Mouse (Mus musculus): ENCODE data around the gene Abcg1. TPM values are rescaled to one million over a fixed set of nuclear protein-coding genes. Genes with fewer than 3 reads are reported as not detected.
A peak's percentile ranks its signal among the peaks of the same experiment; 100 is the strongest.

Abcg1 gene
- polyA plus RNA-seq, 1 experiment from 2014 or later = 23.8 TPM

DNA sequence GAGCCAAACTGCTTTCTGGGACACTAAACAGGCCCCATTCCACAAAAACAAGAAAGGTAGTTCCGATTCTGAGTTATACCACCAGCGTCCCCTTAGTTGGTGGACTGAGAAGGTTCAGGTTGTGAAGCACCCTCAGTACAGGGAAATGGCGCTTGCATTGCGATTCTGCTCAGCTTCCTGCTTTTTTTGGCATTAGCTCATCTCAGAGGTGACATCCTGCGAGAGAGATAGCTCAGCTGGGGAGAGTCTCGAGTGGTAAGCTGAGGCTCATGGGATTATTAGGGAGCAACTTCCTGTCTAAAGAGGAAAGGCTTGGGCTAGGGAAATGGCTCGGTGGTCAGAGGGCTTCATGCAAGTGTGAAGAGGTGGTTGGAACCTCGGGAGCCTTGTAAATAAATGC, 32.4 kb downstream of the Abcg1 start:
- no peaks in the 10 kb centered on the region for H3K9me3 ChIP-seq
- 0 out of 2 replicates have a peak, but pooled peaks cover 2% of the 10 kb centered on the region for H3K36me3 ChIP-seq (replicated peaks)
- H3K27ac ChIP-seq = peak overlapping the region; percentile 19; the same call in 1 of the 2 replicates
- 74% methylated on average over 8 of the region's 8 CpGs for WGBS
- peaks cover 54% of the 10 kb centered on the region for H3K4me1 ChIP-seq
- ATAC-seq (replicated peaks) = no peak
- no peak overlapping the region for H3K9ac ChIP-seq
- H3K27me3 ChIP-seq (replicated peaks) = no peaks in the 10 kb centered on the region
- no peak overlapping the region for H3K4me2 ChIP-seq
- no peak overlapping the region for H3K4me3 ChIP-seq

GRCm38 (mm10) chr17:31091023-31091735, 33.7 kb downstream of the Abcg1 start:
- no peaks in the 10 kb centered on the region for H3K9me3 ChIP-seq
- H3K4me2 ChIP-seq = no peak overlapping the region
- peaks cover 3% of the 10 kb centered on the region; the same call in 1 of the 2 replicates for H3K36me3 ChIP-seq (replicated peaks)
- peaks cover 54% of the 10 kb centered on the region for H3K4me1 ChIP-seq
- no peak overlapping the region for H3K4me3 ChIP-seq
- H3K9ac ChIP-seq = no peak overlapping the region
- 28% methylated on average over 13 of the region's 13 CpGs for WGBS
- H3K27ac ChIP-seq = peak overlapping the region; percentile 18; the same call in 1 of the 2 replicates
- ATAC-seq (replicated peaks) = 0 out of 2 replicates have a peak, but pooled peaks have one; percentile 24
- H3K27me3 ChIP-seq (replicated peaks) = no peaks in the 10 kb centered on the region

DNA sequence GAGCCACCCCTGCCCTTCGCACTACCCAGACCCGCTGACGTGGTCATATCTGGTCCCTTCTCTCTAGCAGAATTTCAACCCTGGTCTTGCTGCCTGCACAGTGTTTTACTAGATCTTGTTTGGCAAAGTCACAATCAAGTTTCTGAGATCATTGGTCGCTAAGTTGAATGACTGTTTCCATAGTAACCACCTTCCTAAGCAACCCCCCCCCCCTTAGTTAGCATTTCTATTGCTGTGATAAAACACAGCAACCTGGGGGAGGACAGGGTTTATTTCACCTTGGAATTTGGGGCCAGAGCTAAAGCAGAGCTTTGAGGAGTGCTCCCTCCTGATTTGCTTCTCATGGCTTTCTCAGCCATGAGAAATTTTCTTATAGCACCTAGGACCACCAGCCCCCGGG, 37.3 kb downstream of the Abcg1 start:
- no peak overlapping the region for H3K4me2 ChIP-seq
- ATAC-seq (replicated peaks) = no peak
- peaks cover 17% of the 10 kb centered on the region; the same call in 1 of the 2 replicates for H3K36me3 ChIP-seq (replicated peaks)
- 52% methylated on average over 5 of the region's 5 CpGs for WGBS
- H3K27me3 ChIP-seq (replicated peaks) = no peaks in the 10 kb centered on the region
- no peak overlapping the region for H3K9ac ChIP-seq
- no peaks in the 10 kb centered on the region for H3K9me3 ChIP-seq
- H3K27ac ChIP-seq = no peak overlapping the region
- peaks cover 33% of the 10 kb centered on the region for H3K4me1 ChIP-seq
- H3K4me3 ChIP-seq = no peak overlapping the region

GRCm38 (mm10) chr17:31095570-31095969, 38.1 kb downstream of the Abcg1 start:
- Histone ChIP-seq H3K4me1 (peaks cover 25% of the 10 kb centered on the region), H3K36me3 (replicated peaks) (peaks cover 22% of the 10 kb centered on the region; the same call in 1 of the 2 replicates), H3K4me2 (no peak overlapping the region), H3K27ac (no peak overlapping the region), H3K4me3 (no peak overlapping the region), H3K9ac (no peak overlapping the region), H3K27me3 (replicated peaks) (no peaks in the 10 kb centered on the region), H3K9me3 (no peaks in the 10 kb centered on the region)
- no peak for ATAC-seq (replicated peaks)
- 87% methylated on average over 7 of the region's 7 CpGs for WGBS

GRCm38 (mm10) chr17:31096893-31097292, 39.4 kb downstream of the Abcg1 start:
- 91% methylated on average over 2 of the region's 2 CpGs for WGBS
- Histone ChIP-seq H3K4me1 (peaks cover 14% of the 10 kb centered on the region), H3K27me3 (replicated peaks) (no peaks in the 10 kb centered on the region), H3K27ac (no peak overlapping the region), H3K9ac (no peak overlapping the region), H3K4me2 (no peak overlapping the region), H3K36me3 (replicated peaks) (peaks cover 22% of the 10 kb centered on the region; the same call in 1 of the 2 replicates), H3K4me3 (no peak overlapping the region), H3K9me3 (no peaks in the 10 kb centered on the region)
- no peak for ATAC-seq (replicated peaks)

DNA sequence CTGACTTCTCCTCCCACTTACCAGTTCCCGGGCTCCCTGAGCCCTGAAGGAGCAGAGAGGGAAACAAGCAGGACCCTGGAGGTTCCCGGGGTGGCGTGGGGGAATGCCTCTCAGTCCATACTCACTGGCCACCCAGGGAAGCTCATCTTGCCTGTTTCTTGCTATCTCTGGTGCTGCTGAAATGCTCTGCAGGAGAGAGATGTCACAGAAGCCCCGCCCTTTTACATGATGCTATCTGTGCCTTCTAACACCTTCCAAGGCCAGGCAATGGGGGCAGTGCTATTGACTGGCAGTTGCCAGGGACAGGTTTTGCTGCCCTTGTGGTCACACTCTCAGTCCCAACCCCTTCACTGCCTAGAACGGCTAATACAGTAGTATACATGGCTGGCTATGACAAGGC, 41.3 kb downstream of the Abcg1 start:
- Histone ChIP-seq H3K27me3 (replicated peaks) (no peaks in the 10 kb centered on the region), H3K36me3 (replicated peaks) (peaks cover 19% of the 10 kb centered on the region; the same call in 1 of the 2 replicates), H3K9me3 (no peaks in the 10 kb centered on the region), H3K9ac (no peak overlapping the region), H3K27ac (no peak overlapping the region), H3K4me2 (no peak overlapping the region), H3K4me3 (no peak overlapping the region), H3K4me1 (peaks cover 7% of the 10 kb centered on the region; the same call in 1 of the 2 replicates)
- WGBS = 83% methylated on average over 5 of the region's 5 CpGs
- ATAC-seq (replicated peaks) = no peak

DNA sequence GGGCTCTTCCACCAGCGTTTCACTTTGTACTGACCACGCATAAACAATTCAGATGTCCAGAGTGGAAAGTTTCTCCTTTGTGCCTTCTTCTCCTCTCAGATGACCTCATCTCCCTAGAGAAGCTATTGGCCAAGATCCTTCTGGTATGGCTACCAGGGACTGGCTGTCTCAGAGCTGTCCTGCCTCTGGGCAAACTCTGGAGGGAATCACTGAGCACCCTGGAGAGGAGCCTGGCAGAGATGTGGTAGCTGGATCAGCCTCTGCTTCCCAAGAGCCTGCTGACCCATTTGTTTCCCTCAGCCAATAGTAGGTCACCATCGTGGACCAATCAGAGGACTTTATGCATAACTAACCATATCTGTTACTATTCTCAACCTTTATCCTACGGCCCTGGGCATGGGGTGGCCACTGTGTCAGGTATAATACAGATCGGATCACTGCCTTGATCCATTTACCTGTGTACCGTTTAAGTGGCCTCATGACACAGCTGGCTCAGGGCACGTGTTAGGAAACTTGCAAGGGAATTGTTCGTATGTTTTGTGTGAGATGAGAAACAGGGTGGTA, 45.6 kb downstream of the Abcg1 start:
- peaks cover 21% of the 10 kb centered on the region; the same call in 1 of the 2 replicates for H3K36me3 ChIP-seq (replicated peaks)
- 87% methylated on average over 8 of the region's 8 CpGs for WGBS
- H3K27me3 ChIP-seq (replicated peaks) = no peaks in the 10 kb centered on the region
- no peaks in the 10 kb centered on the region for H3K9me3 ChIP-seq
- H3K4me3 ChIP-seq = no peak overlapping the region
- H3K4me1 ChIP-seq = no peaks in the 10 kb centered on the region
- no peak overlapping the region for H3K27ac ChIP-seq
- no peak overlapping the region for H3K4me2 ChIP-seq
- ATAC-seq (replicated peaks) = no peak
- H3K9ac ChIP-seq = no peak overlapping the region

- Histone ChIP-seq H3K27me3 (replicated peaks) (no peaks in the 10 kb centered on the region), H3K36me3 (replicated peaks) (peaks cover 25% of the 10 kb centered on the region; the same call in 1 of the 2 replicates), H3K27ac (no peak overlapping the region), H3K4me2 (no peak overlapping the region), H3K4me1 (no peaks in the 10 kb centered on the region), H3K9me3 (no peaks in the 10 kb centered on the region), H3K4me3 (no peak overlapping the region), H3K9ac (no peak overlapping the region)
- ATAC-seq (replicated peaks) = no peak
- 85% methylated on average over 8 of the region's 8 CpGs for WGBS
These were observed 46.3 kb downstream of the Abcg1 start for GRCm38 (mm10) chr17:31103823-31104222.

- ATAC-seq (replicated peaks) = no peak
- Histone ChIP-seq H3K9me3 (no peaks in the 10 kb centered on the region), H3K4me3 (no peak overlapping the region), H3K36me3 (replicated peaks) (peaks cover 47% of the 10 kb centered on the region; the same call in 1 of the 2 replicates), H3K4me2 (no peak overlapping the region), H3K27ac (no peak overlapping the region), H3K9ac (no peak overlapping the region), H3K4me1 (no peaks in the 10 kb centered on the region), H3K27me3 (replicated peaks) (no peaks in the 10 kb centered on the region)
- WGBS = 96% methylated on average over 15 of the region's 15 CpGs
These were observed 50.9 kb downstream of the Abcg1 start for GRCm38 (mm10) chr17:31108388-31108787.

DNA sequence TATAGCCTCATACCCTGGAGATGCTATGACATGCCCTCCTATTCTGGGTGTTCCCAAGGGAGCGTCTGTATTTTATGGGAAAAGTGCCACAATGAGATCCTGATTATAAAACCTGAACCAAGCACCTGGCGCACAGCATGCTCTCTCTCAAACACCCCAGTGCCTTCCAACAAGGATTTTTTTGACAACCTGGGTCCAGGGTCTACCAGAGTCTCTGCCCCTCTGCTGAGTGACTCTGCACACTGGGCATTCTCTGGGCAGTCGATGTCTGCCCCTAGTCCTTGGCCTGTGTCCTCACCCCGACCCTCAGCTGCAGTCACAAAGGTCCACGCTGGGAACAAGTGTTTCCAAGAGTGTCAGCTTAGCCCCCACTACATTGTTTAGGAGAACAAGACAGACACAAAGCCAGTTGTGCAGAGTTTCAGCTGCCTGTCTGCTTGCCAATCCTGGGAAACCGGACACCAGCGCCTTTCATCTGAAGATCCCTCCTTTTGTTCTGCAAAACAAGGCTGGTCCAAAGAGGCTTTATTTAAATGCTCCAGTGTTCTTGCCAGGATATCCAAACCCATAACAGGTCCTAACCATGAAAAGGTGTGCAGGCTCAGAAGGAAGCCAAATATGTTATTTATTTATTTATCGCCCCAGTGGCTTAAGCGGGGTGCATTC, 55.8 kb downstream of the Abcg1 start:
- Histone ChIP-seq H3K27ac (no peak overlapping the region), H3K4me1 (no peaks in the 10 kb centered on the region), H3K9me3 (no peaks in the 10 kb centered on the region), H3K27me3 (replicated peaks) (no peaks in the 10 kb centered on the region), H3K4me3 (no peak overlapping the region), H3K9ac (no peak overlapping the region), H3K4me2 (no peak overlapping the region), H3K36me3 (replicated peaks) (peaks cover 38% of the 10 kb centered on the region; the same call in 1 of the 2 replicates)
- WGBS = 17% methylated on average over 9 of the region's 9 CpGs
- ATAC-seq (replicated peaks) = no peak

DNA sequence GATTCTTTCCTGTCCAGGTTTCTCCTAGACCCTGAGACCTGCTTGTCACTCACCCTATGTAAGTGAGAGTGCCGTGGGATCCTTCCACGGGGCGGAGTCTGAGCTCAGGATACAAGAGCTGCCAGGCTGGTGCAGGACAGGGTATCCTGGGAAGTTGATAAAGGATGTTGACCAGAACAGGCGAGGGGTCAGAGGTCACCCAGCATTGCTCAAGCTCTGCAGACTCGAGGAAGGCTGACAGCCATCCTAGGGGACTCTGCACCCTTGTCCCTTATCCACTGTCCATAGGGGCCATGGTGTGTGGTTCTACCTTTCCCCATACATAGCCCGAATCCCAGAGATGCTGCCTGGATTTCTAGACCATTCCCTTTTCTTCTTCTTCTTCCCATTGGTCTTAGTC, 58.6 kb downstream of the Abcg1 start:
- H3K36me3 ChIP-seq (replicated peaks) = peaks cover 15% of the 10 kb centered on the region; the same call in 1 of the 2 replicates

GRCm38 (mm10) chr17:31117946-31118345, 60.5 kb downstream of the Abcg1 start:
- ATAC-seq (replicated peaks) = no peak
- H3K9me3 ChIP-seq = no peaks in the 10 kb centered on the region
- no peaks in the 10 kb centered on the region for H3K36me3 ChIP-seq (replicated peaks)
- H3K27ac ChIP-seq = no peak overlapping the region
- no peaks in the 10 kb centered on the region for H3K27me3 ChIP-seq (replicated peaks)
- H3K9ac ChIP-seq = no peak overlapping the region
- no peaks in the 10 kb centered on the region for H3K4me1 ChIP-seq
- H3K4me2 ChIP-seq = no peak overlapping the region
- 88% methylated on average over 5 of the region's 5 CpGs for WGBS
- no peak overlapping the region for H3K4me3 ChIP-seq

More for the DNA sequence above, 58.6 kb downstream of the Abcg1 start:
- Histone ChIP-seq H3K27me3 (replicated peaks) (no peaks in the 10 kb centered on the region), H3K9ac (no peak overlapping the region), H3K4me1 (no peaks in the 10 kb centered on the region), H3K27ac (no peak overlapping the region), H3K4me2 (no peak overlapping the region), H3K4me3 (no peak overlapping the region), H3K9me3 (no peaks in the 10 kb centered on the region)
- 71% methylated on average over 6 of the region's 6 CpGs for WGBS
- no peak for ATAC-seq (replicated peaks)

Measured in midbrain, embryonic 15.5 days (tissue).